Mouse (Mus musculus) heart, adult 11 months (tissue): ENCODE measurements around the gene Taok1.
"Not testable (repeated sequence)": the region's sequence is repeated elsewhere in the genome, so short reads cannot be mapped to it uniquely, and the experiment has no call there.

Source experiments
- DNase-seq: peaks from one replicate; pipeline ENCODE4 v3.0.0; 2022

The Taok1 gene

GRCm38 (mm10) chr11:77545261-77545660, 62.4 kb downstream of the Taok1 start:
- no peak for DNase-seq

DNA sequence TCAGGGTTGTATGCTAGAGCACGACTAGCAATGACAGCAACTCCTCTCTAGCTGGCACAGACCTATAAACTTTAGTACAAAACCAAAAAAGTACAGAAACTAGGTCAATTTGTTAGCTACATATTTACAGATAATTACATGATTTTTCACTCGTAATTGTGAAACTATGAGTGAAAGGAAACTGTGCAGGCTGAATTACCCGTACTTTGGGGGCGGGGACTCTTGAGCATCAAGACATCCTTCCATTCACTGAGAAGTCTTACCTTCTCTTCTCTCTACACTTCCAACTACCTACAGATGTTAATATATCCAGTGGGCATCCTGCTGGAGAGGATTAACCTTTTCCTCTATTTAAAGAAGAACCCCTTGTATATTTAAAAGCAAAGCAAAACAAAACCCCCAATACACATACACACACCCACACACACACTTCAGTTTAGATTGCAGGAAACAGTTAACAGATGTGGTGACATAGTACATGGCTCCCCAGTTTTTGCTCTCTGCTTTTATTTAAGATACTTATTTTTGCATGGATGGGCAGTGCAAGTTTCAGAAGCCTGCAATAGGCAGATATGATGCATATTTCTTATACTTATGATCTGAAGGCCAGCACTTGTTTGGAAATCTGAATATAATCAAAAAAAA, 75.3 kb downstream of the Taok1 start:
- DNase-seq: no peak

- DNase-seq: no peak
Observed at GRCm38 (mm10) chr11:77530862-77531261, 76.8 kb downstream of the Taok1 start.

DNA sequence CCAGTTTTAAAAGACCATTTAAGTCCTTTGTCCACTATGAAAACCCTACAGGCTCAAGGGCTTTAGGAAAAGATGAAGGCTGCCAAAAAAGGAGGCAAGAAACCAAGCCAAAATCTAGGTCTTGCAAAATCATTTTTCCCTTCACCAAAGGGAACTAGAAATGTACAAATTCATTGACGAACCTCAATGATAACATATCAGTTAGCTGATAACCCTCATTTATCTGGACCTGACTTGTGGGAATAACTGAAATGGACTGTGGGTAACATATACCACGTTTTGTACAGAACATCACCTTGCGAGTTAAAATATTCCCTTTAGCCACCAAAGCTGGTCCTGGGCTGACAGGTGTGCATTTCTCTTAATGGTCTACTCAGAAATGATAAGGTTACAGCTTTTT, 78.0 kb downstream of the Taok1 start:
- peak; percentile 28 for DNase-seq

DNA sequence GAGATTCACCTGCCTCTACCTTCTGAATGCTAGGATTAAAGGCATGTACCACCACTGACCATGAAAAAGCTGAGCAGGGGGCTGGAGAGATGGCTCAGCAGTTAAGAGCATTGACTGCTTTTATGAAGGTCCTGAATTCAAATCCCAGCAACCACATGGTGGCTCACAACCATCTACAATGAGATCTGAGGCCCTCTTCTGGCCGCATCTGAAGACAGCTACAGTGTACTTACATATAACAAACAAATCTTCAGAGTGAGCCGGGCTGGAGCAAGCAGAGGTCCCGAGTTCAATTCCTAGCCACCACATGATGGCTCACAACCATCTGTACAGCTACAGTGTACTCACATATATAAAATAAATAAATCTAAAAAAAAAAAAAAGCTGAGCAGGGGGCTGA, 79.2 kb downstream of the Taok1 start:
- not testable (repeated sequence) for DNase-seq

DNA sequence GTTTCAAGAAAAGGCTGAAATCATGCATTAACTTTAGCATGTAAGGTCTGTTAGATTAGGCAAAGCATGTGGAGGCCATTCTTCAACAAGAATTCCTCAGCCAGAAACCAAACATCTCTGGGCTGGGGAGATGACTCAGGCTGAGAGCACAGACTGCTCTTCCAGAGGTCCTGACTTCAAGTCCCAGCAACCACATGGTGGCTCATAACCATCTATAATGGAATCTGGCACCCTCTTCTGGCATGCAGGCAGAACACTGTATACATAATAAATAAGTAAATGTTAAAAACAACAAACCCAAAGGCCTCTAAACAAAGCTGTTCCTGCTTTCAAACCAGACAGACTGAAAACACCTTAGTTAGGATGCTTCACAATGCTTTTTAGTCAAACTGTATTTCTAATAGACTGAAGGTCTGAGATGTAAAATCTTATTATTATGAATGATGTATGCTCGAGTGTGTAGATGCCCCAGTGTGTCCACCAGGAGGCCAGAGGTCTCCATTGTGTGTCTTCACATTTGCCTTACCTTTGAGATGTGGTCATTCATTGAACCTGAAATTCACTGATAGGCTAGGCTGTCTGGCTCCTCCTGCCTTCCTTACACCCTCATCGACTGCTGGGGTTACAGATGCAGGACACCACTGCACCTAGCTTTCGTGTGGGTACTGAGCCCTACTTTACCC, 81.7 kb downstream of the Taok1 start:
- peak; percentile 60 for DNase-seq

- peak; percentile 96 for DNase-seq
Observed at GRCm38 (mm10) chr11:77520601-77521529, 86.8 kb downstream of the Taok1 start.

DNA sequence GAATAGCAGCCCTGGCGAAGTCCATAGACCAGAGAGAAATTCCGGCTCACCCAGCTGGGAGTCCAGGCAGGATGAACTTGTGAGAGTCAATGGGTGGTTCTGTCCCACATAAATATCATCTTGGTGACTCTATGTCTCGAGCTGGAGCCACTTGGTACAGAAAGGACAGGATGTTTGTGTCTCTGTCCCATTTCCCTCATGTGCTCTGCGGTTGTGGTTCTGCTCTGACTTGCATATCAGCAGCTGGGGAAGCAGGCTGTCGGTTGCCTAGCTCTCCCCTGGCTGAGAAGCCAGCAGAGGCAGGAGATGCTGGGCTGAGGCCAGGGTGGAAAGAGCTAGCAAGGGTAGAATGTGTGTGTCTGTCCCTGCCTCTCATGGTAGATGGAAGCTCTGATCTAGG, 88.6 kb downstream of the Taok1 start, which contains the start of gene Gm10392:
TSS of gene Gm10392 (minus strand) at position 156 of the 400 bp plus-strand sequence.
- peak; percentile 98 for DNase-seq

GRCm38 (mm10) chr11:77518051-77518798, 89.4 kb downstream of the Taok1 start:
- peak; percentile 88 for DNase-seq

DNA sequence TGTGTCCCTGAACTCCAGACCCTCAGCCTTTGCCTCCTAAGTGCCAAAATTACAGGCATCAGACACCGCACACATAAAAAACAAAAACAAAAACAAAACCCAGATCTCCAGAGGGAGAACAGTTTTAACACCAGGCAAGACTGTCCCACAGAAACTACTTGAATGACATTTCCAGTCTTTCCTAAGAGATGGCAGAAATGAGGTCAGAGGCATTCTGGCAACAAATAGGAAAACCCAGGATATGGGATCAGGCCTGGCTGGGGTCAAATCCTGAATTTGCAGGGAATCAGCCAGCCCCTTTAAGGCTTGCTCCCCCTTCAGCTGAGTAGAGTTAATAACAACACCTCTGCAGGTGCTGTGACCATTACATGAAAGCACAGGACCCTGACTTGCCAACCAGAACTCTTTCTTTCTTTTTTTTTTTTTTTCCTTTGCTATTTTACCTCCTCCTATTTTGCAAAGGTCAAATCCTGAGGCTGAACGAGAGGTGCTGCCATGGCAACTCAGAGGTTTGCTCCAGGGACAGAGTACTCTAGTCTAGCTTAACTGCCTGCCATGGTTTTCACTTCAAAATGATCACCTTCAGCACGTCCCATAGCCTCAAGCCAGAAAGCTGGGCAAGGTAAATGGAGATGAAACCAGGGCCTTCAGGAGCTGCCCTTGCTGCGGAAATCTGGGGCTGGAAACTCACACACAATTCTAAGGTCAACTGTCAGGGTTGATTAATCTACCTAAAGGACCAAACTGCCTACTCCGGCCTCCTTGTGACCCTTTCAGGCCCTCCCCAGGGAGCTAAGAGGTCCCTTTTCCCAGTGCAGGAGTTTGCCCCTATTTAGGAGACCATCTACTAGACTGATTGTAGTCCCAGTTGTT, 90.8 kb downstream of the Taok1 start:
- peak; percentile 84 for DNase-seq

DNA sequence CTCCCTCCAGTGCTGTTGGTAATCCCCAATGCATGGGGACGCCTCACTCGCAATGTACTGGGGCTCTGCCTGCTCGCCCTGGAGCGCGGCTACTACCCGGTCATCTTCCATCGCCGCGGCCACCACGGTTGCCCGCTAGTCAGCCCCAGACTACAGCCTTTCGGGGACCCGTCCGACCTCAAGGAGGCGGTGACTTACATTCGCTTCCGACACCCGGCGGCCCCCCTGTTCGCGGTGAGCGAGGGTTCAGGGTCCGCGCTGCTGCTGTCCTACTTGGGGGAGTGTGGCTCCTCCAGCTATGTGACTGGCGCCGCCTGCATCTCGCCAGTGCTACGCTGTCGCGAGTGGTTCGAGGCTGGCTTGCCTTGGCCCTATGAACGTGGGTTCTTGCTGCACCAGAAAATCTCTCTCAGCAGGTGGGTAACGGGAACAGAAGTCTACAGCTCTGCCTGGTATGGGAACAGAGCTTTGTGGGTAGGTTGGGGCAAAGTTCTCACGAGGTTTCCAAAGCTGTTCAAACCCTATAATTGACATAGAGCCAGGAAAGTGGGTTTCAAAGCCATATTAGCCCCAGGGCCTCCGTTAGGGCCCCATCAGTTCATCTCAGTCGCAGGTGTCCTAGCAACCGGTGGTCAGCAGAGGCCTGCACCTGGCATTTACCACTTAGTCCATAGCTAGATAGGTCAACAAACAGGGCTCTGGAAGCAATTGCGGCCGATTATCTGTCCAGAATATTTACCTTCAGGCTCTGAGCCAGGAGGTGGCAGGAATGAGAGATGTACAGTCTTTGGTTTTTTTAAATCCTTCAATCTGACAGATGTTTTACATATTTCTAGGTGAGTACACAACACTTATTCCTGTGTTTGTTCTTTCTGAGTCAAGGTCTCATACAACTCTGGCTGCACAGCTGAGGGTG, 91.7 kb downstream of the Taok1 start, which contains the start of gene Trp53i13:
TSS of gene Trp53i13 (minus strand) at position 344 of the 916 bp plus-strand sequence.
- DNase-seq: peak; percentile 96

DNA sequence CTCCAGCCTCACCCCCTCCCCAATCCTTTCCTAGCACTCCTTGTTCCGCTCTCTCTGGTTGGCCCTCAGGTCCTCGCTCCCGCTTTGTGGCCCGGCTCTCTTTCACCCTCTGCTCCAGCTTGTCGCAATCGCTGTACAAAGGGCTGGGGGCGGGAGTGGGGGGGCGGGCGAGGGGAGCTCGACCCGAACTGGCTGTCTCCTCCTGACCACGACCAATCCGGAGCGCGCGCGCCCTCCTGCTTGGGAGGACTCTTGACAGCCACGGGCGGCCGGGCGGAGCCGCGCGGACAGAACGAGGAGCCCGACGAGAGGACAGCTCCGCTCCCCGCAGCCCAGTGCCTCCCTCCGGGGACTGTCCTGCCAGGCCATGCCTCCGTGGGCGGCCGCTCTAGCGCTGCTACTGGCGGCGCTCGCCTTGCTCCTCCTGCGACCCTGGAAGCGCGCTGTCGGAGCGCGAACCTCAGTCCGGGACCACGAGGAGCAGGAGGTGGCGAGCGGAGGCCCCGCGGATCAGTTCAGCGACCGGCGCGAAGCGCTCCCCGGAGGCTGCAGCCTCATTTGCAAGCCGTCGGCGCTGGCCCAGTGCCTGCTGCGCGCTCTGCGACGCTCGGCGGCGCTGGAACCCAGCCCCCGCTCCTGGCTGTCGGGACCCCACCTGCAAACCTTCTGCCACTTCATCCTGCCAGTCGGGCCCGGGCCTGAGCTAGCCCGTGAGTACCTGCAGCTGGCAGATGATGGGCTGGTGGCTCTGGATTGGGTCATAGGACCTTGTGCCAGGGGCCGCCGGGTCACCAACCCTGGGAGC, 92.6 kb downstream of the Taok1 start, which contains the start of gene Abhd15:
TSS of gene Abhd15 (plus strand) at position 290 of the 805 bp plus-strand sequence.
- DNase-seq: peak; percentile 99

DNA sequence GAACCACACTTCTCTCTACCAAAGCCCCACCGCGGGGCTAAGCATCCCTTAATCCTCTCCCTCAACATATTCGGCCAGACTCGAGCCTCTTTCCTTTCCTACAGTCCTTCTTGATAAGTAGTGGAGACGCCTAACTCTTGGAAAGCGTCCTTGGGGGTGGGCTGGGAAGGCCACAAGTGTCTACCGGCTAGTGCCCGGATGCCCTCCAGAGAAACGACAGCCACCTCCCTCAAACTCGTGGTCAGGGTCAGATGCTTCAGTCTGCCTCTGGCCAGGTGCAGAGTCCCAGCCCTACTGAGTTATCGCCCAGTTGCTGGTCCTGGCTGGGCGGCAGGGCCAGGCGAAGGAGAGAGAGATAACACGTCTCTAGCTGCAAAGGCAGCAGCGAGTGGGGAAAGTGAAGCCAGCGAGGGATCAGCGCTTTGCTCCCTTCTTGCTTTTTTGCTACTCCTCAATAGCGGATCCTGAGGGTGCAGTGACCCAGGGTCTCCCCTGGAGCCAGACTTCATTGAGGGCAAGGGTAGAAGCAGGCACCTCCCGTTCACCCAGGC, 93.3 kb downstream of the Taok1 start:
- DNase-seq: peak; percentile 96

DNA sequence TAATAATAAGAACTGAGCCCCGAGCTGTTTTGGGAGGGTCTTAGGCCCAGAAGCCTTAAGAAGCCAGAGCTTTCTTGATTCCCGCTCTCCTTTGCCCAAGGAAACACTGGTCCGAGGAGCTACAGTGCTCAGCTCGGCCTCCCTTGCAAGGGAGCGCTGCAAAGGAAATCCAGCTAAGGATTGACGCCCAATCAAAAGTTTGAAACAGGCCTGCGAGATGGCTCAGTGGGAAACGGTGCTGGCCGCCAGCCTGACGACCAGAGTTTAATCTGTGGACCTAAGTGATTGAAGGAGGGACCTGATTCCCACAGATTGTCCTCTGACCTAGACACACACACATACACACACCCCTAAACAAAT, 93.8 kb downstream of the Taok1 start:
- no peak for DNase-seq

GRCm38 (mm10) chr11:77512891-77513810, 94.5 kb downstream of the Taok1 start:
- DNase-seq: peak; percentile 99

GRCm38 (mm10) chr11:77511336-77511735, 96.3 kb downstream of the Taok1 start:
- DNase-seq: peak; percentile 85

DNA sequence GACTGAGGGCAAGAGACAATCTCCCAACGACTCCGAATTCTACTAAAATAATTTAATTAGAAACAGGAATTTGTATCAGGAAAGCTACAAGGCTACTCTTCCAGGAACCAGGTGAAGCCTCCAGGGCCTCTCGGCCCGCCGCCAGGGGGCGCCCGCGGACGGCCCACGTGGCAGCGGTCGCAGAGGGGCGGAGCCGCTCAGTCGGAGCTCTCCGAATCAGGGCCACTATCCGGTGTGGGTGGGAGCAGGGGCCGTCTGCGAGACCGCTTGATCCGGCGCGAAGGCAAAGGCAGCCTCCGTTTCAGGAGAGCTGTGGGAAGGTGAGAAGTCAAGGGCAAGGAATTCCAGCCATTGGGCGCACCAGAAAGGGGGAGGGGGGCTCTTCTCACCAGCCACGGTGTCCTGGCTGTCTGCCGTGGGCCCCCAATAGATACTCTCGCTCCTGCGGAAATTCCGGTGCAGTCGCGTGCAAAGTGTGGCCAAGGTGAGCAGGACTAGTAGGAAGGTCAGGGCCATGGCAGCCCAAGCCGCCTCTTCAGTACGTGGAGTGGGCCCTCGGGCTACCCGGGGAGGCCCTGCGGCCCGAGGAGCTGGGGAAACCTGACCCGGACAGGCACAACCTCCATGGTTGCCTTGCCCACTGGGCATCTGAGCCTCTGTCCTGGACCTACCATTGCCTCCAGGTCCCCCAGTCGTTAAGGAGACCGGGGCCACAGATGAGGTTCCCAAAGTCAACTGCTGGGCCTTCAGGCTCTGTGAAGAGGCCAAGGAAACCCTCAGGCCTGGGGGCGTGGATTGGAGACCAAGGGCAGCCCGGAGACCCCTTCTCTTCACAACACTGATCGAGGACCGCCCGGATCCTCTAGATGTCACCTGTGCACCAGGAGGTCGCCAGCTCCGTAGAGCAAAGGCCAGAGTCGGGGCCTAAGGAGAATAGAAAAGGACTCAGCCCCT, 99.3 kb downstream of the Taok1 start:
- DNase-seq: peak; percentile 98
